Mouse (Mus musculus): ENCODE results near the gene Rab32. TPM values are rescaled to one million over a fixed set of nuclear protein-coding genes. Genes with fewer than 3 reads are reported as not detected.
A peak's percentile ranks its signal among the peaks of the same experiment; 100 is the strongest.

The Rab32 gene
- polyA plus RNA-seq, 1 experiment from 2014 or later = 25.7 TPM

- no peak overlapping the region for H3K9ac ChIP-seq
- H3K27ac ChIP-seq (ENCODE audit: low read depth) = no peak overlapping the region
- H3K4me3 ChIP-seq (ENCODE audit: low read depth, low read length) = no peak overlapping the region
- H3K4me2 ChIP-seq = no peak overlapping the region
- ATAC-seq (ENCODE audit: insufficient read depth) = no peak
- H3K9me3 ChIP-seq (ENCODE audit: low read depth, low read length) = no peaks in the 10 kb centered on the region
- H3K4me1 ChIP-seq (ENCODE audit: insufficient read depth) = peaks cover 3% of the 10 kb centered on the region; the same call in 1 of the 2 replicates
- 75% methylated on average over 3 of the region's 3 CpGs for WGBS
- no peak for TF ChIP-seq CTCF (IDR thresholded peaks at IDR 0.05; ENCODE audit: low read depth)
- no peaks in the 10 kb centered on the region for H3K27me3 ChIP-seq (ENCODE audit: insufficient read depth, low read length)
- no peak for DNase-seq
- H3K36me3 ChIP-seq (ENCODE audit: insufficient read depth) = no peaks in the 10 kb centered on the region
These were observed 2.4 kb downstream of the Rab32 start for GRCm38 (mm10) chr10:10555676-10556075.

GRCm38 (mm10) chr10:10555221-10555620, 2.8 kb downstream of the Rab32 start:
- DNase-seq = peak; percentile 21

GRCm38 (mm10) chr10:10550134-10550533, 7.9 kb downstream of the Rab32 start:
- no peak for ATAC-seq (ENCODE audit: insufficient read depth)
- no peak for TF ChIP-seq CTCF (IDR thresholded peaks at IDR 0.05; ENCODE audit: low read depth)
- no peaks in the 10 kb centered on the region for H3K36me3 ChIP-seq (ENCODE audit: insufficient read depth)

More at GRCm38 (mm10) chr10:10555221-10555620, 2.8 kb downstream of the Rab32 start:
- H3K9ac ChIP-seq = no peak overlapping the region
- 67% methylated on average over 5 of the region's 5 CpGs for WGBS
- no peaks in the 10 kb centered on the region for H3K27me3 ChIP-seq (ENCODE audit: insufficient read depth, low read length)
- H3K36me3 ChIP-seq (ENCODE audit: insufficient read depth) = no peaks in the 10 kb centered on the region
- peaks cover 3% of the 10 kb centered on the region; the same call in 1 of the 2 replicates for H3K4me1 ChIP-seq (ENCODE audit: insufficient read depth)
- H3K4me3 ChIP-seq (ENCODE audit: low read depth, low read length) = no peak overlapping the region
- no peak overlapping the region for H3K4me2 ChIP-seq
- no peak for TF ChIP-seq CTCF (IDR thresholded peaks at IDR 0.05; ENCODE audit: low read depth)
- H3K27ac ChIP-seq (ENCODE audit: low read depth) = no peak overlapping the region
- no peak for ATAC-seq (ENCODE audit: insufficient read depth)
- H3K9me3 ChIP-seq (ENCODE audit: low read depth, low read length) = no peaks in the 10 kb centered on the region

GRCm38 (mm10) chr10:10546623-10547022, 11.4 kb downstream of the Rab32 start:
- ATAC-seq (ENCODE audit: insufficient read depth) (no peak), DNase-seq (no peak)
- no peak overlapping the region for H3K9ac ChIP-seq

More at GRCm38 (mm10) chr10:10550134-10550533, 7.9 kb downstream of the Rab32 start:
- no peak for DNase-seq
- Histone ChIP-seq H3K4me3 (ENCODE audit: low read depth, low read length) (no peak overlapping the region), H3K4me2 (no peak overlapping the region), H3K27ac (ENCODE audit: low read depth) (no peak overlapping the region), H3K9ac (no peak overlapping the region), H3K4me1 (ENCODE audit: insufficient read depth) (0 out of 2 replicates have a peak, but pooled peaks cover 9% of the 10 kb centered on the region), H3K9me3 (ENCODE audit: low read depth, low read length) (no peaks in the 10 kb centered on the region), H3K27me3 (ENCODE audit: insufficient read depth, low read length) (no peaks in the 10 kb centered on the region)
- 74% methylated on average over 1 of the region's 1 CpGs for WGBS

GRCm38 (mm10) chr10:10544955-10545354, 13.1 kb downstream of the Rab32 start:
- Histone ChIP-seq H3K9ac (no peak overlapping the region), H3K27ac (ENCODE audit: low read depth) (no peak overlapping the region), H3K27me3 (ENCODE audit: insufficient read depth, low read length) (no peaks in the 10 kb centered on the region), H3K36me3 (ENCODE audit: insufficient read depth) (no peaks in the 10 kb centered on the region), H3K9me3 (ENCODE audit: low read depth, low read length) (no peaks in the 10 kb centered on the region), H3K4me1 (ENCODE audit: insufficient read depth) (0 out of 2 replicates have a peak, but pooled peaks cover 9% of the 10 kb centered on the region), H3K4me2 (no peak overlapping the region), H3K4me3 (ENCODE audit: low read depth, low read length) (no peak overlapping the region)
- no peak for TF ChIP-seq CTCF (IDR thresholded peaks at IDR 0.05; ENCODE audit: low read depth)
- ATAC-seq (ENCODE audit: insufficient read depth) (no peak), DNase-seq (no peak)
- WGBS = 89% methylated on average over 3 of the region's 3 CpGs

More at GRCm38 (mm10) chr10:10546623-10547022, 11.4 kb downstream of the Rab32 start:
- H3K27me3 ChIP-seq (ENCODE audit: insufficient read depth, low read length) = no peaks in the 10 kb centered on the region
- H3K36me3 ChIP-seq (ENCODE audit: insufficient read depth) = no peaks in the 10 kb centered on the region
- WGBS = 49% methylated on average over 5 of the region's 5 CpGs
- H3K9me3 ChIP-seq (ENCODE audit: low read depth, low read length) = no peaks in the 10 kb centered on the region
- TF ChIP-seq CTCF (IDR thresholded peaks at IDR 0.05; ENCODE audit: low read depth) = no peak
- H3K4me1 ChIP-seq (ENCODE audit: insufficient read depth) = 0 out of 2 replicates have a peak, but pooled peaks cover 9% of the 10 kb centered on the region
- no peak overlapping the region for H3K4me3 ChIP-seq (ENCODE audit: low read depth, low read length)
- H3K27ac ChIP-seq (ENCODE audit: low read depth) = no peak overlapping the region
- H3K4me2 ChIP-seq = peak overlapping the region; percentile 42

Other genes starting within 250 kb of the Rab32 start
- 0.09 and 0.50 TPM in 2 replicates for gene Adgb, start 85.9 kb downstream of the Rab32 start, polyA plus RNA-seq (2014; fragmentation: Nextera tagmentation; extraction: Ambion mirVana)
- not detected in 2 replicates for gene Gm10944, start 123.1 kb upstream of the Rab32 start, polyA plus RNA-seq (2014; fragmentation: Nextera tagmentation; extraction: Ambion mirVana)